Mouse (Mus musculus) forebrain, embryonic 16.5 days (tissue): ENCODE measurements at regions not wholly inside any gene's neighbourhood (a gene's known extent, or its start where the extent isn't known, plus 50 kb on each side); places are given as distances from the start of the nearest gene placed in this dataset.
A peak's percentile ranks its signal among the peaks of the same experiment; 100 is the strongest.

ENCODE experiments used
- ATAC-seq: fragments of 200-750 bp; cut with Nextera tagmentation; 2 replicates; pipeline ENCODE4 v1.8.0; 2017; ENCODE audit warnings: mild to moderate bottlenecking, moderate library complexity
- H3K27ac ChIP-seq: fragments of 300-500 bp; sonication (generic); 2 replicates; pipeline ENCODE4 v1.5.1; 2014; ENCODE audit warnings: low read length, control low read depth
- H3K27me3 ChIP-seq: fragments of 300-500 bp; sonication (generic); replicated peaks from 2 replicates; pipeline ENCODE4 v1.6.1; 2014; ENCODE audit warnings: low read length; ENCODE audit not compliant: control insufficient read depth, insufficient read depth
- H3K36me3 ChIP-seq: fragments of 300-500 bp; sonication (generic); 2 replicates; pipeline ENCODE4 v1.6.1; 2014; ENCODE audit not compliant: control insufficient read depth, insufficient read depth
- H3K4me1 ChIP-seq: fragments of 300-500 bp; sonication (generic); replicated peaks from 2 replicates; pipeline ENCODE4 v1.6.1; 2014; ENCODE audit warnings: low read length; ENCODE audit not compliant: control insufficient read depth, insufficient read depth
- H3K4me2 ChIP-seq: fragments of 300-500 bp; sonication (generic); 2 replicates; pipeline ENCODE4 v1.6.1; 2014; ENCODE audit warnings: mild to moderate bottlenecking, low read length, control low read depth
- H3K4me3 ChIP-seq: fragments of 300-500 bp; sonication (generic); replicated peaks from 2 replicates; pipeline ENCODE4 v1.5.1; 2014; ENCODE audit warnings: mild to moderate bottlenecking, low read length, control low read depth
- H3K9ac ChIP-seq: fragments of 300-500 bp; sonication (generic); replicated peaks from 2 replicates; pipeline ENCODE4 v1.6.1; 2014; ENCODE audit warnings: low read depth, low read length, control low read depth
- H3K9me3 ChIP-seq: fragments of 300-500 bp; sonication (generic); 2 replicates; pipeline ENCODE4 v1.6.1; 2016; ENCODE audit warnings: low read length; ENCODE audit not compliant: control insufficient read depth
- WGBS: fragments of 180-500 bp; shearing (Covaris S2); extraction: QIAGEN DNeasy Blood & Tissue Kit; methylation state at CpG from one replicate; pipeline ENCODE4 v1.1.7; 2014; 5-methylcytosine and 5-hydroxymethylcytosine counted together

GRCm38 (mm10) chr10:111867102-111867501 lies 105.4 kb upstream of the Krr1 start:
- Histone ChIP-seq H3K27me3 (no peaks in the 10 kb centered on the region), H3K4me3 (no peak overlapping the region), H3K4me2 (no peak overlapping the region), H3K4me1 (0 out of 2 replicates have a peak, but pooled peaks cover 2% of the 10 kb centered on the region), H3K9ac (no peak overlapping the region), H3K9me3 (no peaks in the 10 kb centered on the region), H3K36me3 (no peaks in the 10 kb centered on the region), H3K27ac (no peak overlapping the region)
- peak; percentile 66 for ATAC-seq
- WGBS: 9% methylated on average over 6 of the region's 6 CpGs

- Histone ChIP-seq H3K27me3 (no peaks in the 10 kb centered on the region), H3K4me2 (no peak overlapping the region), H3K4me3 (no peak overlapping the region), H3K9me3 (no peaks in the 10 kb centered on the region), H3K4me1 (0 out of 2 replicates have a peak, but pooled peaks cover 2% of the 10 kb centered on the region), H3K36me3 (no peaks in the 10 kb centered on the region), H3K27ac (no peak overlapping the region), H3K9ac (no peak overlapping the region)
- 1% methylated on average over 6 of the region's 6 CpGs for WGBS
- 0 out of 2 replicates have a peak, but pooled peaks have one; percentile 50 for ATAC-seq
These were observed 104.9 kb upstream of the Krr1 start for GRCm38 (mm10) chr10:111867538-111867937.

GRCm38 (mm10) chr10:111880354-111880753 lies 92.1 kb upstream of the Krr1 start:
- H3K9me3 ChIP-seq: 0 out of 2 replicates have a peak, but pooled peaks cover 2% of the 10 kb centered on the region
- ATAC-seq: no peak

DNA sequence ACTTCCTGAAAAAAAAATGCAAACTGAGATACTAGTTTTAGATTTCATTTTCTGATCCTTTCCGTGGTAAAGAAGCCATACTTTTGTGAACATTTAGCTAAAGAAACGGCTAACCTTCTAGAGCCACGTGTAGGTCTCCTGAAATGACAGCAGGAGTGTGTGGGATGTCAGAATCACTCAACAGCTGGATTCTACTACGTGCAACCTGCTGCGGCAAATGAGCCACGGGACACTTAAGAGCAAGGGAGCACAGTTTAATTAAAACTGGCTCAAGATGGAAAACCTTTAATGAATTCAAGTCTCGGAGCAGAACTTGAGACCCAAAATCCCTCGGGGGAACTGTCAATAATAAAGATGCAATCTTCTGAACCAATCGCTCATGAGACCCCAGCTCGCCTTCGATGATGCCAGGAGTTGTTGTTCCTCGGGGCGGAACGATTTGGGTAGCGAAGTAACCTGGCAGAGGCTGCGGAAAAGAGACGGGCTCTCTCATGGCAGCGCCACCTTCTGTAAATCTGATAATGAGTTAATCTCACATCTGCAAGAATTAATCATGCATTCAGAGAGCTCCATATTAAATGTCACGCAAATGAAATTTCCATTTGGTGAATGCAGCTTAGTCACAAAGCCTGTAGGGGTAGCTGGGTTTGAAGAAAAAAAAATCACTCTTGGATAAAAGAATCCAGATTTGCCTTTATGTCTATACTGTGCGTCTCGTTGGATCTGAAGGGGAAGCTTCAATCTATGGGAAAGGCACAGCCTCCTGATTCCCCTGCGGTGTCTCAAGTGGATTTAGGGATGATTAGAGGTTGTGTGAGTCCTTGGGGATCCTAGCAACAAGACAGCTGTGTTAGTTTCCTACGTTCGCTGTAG lies 90.9 kb upstream of the Krr1 start:
- 0 out of 2 replicates have a peak, but pooled peaks cover 2% of the 10 kb centered on the region for H3K9me3 ChIP-seq
- H3K4me3 ChIP-seq: peak overlapping the region; percentile 10; the same call in 1 of the 2 replicates
- 39% methylated on average over 24 of the region's 24 CpGs for WGBS
- H3K27me3 ChIP-seq: no peaks in the 10 kb centered on the region
- peak; percentile 62 for ATAC-seq
- H3K4me1 ChIP-seq: peaks cover 12% of the 10 kb centered on the region
- no peaks in the 10 kb centered on the region for H3K36me3 ChIP-seq
- no peak overlapping the region for H3K9ac ChIP-seq
- no peak overlapping the region for H3K27ac ChIP-seq
- peak overlapping the region; percentile 43 for H3K4me2 ChIP-seq

More at GRCm38 (mm10) chr10:111880354-111880753, 92.1 kb upstream of the Krr1 start:
- Histone ChIP-seq H3K9ac (no peak overlapping the region), H3K4me3 (no peak overlapping the region), H3K36me3 (no peaks in the 10 kb centered on the region), H3K4me2 (no peak overlapping the region), H3K27me3 (no peaks in the 10 kb centered on the region), H3K4me1 (peaks cover 12% of the 10 kb centered on the region), H3K27ac (no peak overlapping the region)
- WGBS: 71% methylated on average over 3 of the region's 3 CpGs

- peaks cover 12% of the 10 kb centered on the region for H3K4me1 ChIP-seq
- H3K4me3 ChIP-seq: no peak overlapping the region
- H3K27me3 ChIP-seq: no peaks in the 10 kb centered on the region
- H3K9ac ChIP-seq: no peak overlapping the region
- H3K36me3 ChIP-seq: no peaks in the 10 kb centered on the region
- no peak for ATAC-seq
- WGBS: 79% methylated on average over 6 of the region's 6 CpGs
- no peaks in the 10 kb centered on the region for H3K9me3 ChIP-seq
- H3K27ac ChIP-seq: no peak overlapping the region
- H3K4me2 ChIP-seq: no peak overlapping the region
These were observed 89.9 kb upstream of the Krr1 start for GRCm38 (mm10) chr10:111882521-111882920.

GRCm38 (mm10) chr10:111884701-111885100 lies 87.8 kb upstream of the Krr1 start:
- no peaks in the 10 kb centered on the region for H3K36me3 ChIP-seq
- H3K9ac ChIP-seq: no peak overlapping the region
- 0 out of 2 replicates have a peak, but pooled peaks have one; percentile 43 for ATAC-seq

DNA sequence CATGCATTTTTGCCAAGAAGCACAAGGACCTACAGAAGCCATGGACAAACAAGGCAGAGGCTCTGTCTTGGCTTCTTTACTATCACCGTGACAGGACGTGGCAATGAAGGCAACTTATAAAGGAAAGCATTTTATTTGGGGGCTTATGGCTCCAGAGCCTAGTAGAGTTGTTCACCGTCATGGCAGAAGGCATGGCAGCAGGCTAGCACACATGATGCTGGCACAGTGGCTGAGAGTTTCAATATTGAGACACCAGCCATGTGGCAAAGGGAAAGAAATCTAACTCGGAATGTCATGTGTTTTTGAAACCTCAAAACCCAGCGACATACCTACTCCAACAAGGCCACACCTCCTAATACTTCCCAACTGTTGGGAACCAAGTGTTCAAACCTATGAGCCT lies 83.4 kb upstream of the Krr1 start:
- 69% methylated on average over 5 of the region's 5 CpGs for WGBS
- no peaks in the 10 kb centered on the region for H3K36me3 ChIP-seq
- H3K9ac ChIP-seq: no peak overlapping the region
- no peak overlapping the region for H3K27ac ChIP-seq
- H3K4me3 ChIP-seq: no peak overlapping the region
- peak; percentile 65 for ATAC-seq
- no peaks in the 10 kb centered on the region for H3K27me3 ChIP-seq
- peaks cover 5% of the 10 kb centered on the region; the same call in 1 of the 2 replicates for H3K4me1 ChIP-seq
- no peak overlapping the region for H3K4me2 ChIP-seq
- no peaks in the 10 kb centered on the region for H3K9me3 ChIP-seq

More at GRCm38 (mm10) chr10:111884701-111885100, 87.8 kb upstream of the Krr1 start:
- no peak overlapping the region for H3K4me2 ChIP-seq
- no peaks in the 10 kb centered on the region for H3K27me3 ChIP-seq
- 71% methylated on average over 4 of the region's 4 CpGs for WGBS
- no peaks in the 10 kb centered on the region for H3K9me3 ChIP-seq
- no peak overlapping the region for H3K27ac ChIP-seq
- H3K4me3 ChIP-seq: no peak overlapping the region
- H3K4me1 ChIP-seq: peaks cover 15% of the 10 kb centered on the region

- H3K27ac ChIP-seq: no peak overlapping the region
- H3K36me3 ChIP-seq: no peaks in the 10 kb centered on the region
- no peaks in the 10 kb centered on the region for H3K27me3 ChIP-seq
- H3K4me3 ChIP-seq: no peak overlapping the region
- no peak overlapping the region for H3K9ac ChIP-seq
- 0 out of 2 replicates have a peak, but pooled peaks cover 2% of the 10 kb centered on the region for H3K4me1 ChIP-seq
- WGBS: 85% methylated on average over 5 of the region's 5 CpGs
- H3K4me2 ChIP-seq: no peak overlapping the region
- no peaks in the 10 kb centered on the region for H3K9me3 ChIP-seq
- no peak for ATAC-seq
These were observed 79.0 kb upstream of the Krr1 start for GRCm38 (mm10) chr10:111893489-111893888.

GRCm38 (mm10) chr10:111893941-111894340 lies 78.5 kb upstream of the Krr1 start:
- H3K4me3 ChIP-seq: no peak overlapping the region
- ATAC-seq: no peak
- no peaks in the 10 kb centered on the region for H3K9me3 ChIP-seq
- no peaks in the 10 kb centered on the region for H3K4me1 ChIP-seq
- no peaks in the 10 kb centered on the region for H3K36me3 ChIP-seq
- no peak overlapping the region for H3K9ac ChIP-seq
- no peaks in the 10 kb centered on the region for H3K27me3 ChIP-seq
- no peak overlapping the region for H3K27ac ChIP-seq
- WGBS: 87% methylated on average over 8 of the region's 8 CpGs
- H3K4me2 ChIP-seq: no peak overlapping the region
